Mouse (Mus musculus) neutrophil, adult 83 days (primary cell): Measurements from ENCODE around the gene Ube2a. TPM values are rescaled to one million over a fixed set of nuclear protein-coding genes. Genes with fewer than 3 reads are reported as not detected.

Source experiments
- total RNA-seq, 2 experiments: library from RNA; stranded (reverse); gene quantifications; one replicate each; pipeline ENCODE4 v1.2.4; 2023

The Ube2a gene
- total RNA-seq: 10 to 100 TPM; 55.4 to 61.6 TPM

DNA sequence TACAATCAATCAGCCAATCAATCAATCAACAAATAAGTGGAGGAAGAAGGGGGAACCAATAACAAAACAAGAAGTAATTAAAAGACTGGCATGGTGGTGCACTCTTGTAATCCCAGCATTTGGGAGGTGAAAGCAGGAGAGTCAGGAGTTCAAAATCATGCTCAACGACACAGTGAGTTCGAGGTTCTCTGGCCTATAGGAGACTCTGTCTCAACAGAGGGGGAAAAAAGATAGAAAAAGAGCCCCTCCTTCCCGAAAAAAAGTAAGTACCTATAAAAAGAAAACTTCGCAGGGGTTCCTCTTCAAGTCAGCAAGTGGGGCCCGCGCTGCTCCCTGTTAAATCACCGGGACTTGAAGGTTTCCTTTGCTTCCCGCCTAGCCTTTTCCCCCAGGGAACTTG lies at the start of gene Ube2a, which contains the start of gene C330007P06Rik:
Gene Ube2a (plus strand): TSS at position 136 of the 400 bp plus-strand sequence.
Gene C330007P06Rik (minus strand): TSS at position 347 of the 400 bp plus-strand sequence.

DNA sequence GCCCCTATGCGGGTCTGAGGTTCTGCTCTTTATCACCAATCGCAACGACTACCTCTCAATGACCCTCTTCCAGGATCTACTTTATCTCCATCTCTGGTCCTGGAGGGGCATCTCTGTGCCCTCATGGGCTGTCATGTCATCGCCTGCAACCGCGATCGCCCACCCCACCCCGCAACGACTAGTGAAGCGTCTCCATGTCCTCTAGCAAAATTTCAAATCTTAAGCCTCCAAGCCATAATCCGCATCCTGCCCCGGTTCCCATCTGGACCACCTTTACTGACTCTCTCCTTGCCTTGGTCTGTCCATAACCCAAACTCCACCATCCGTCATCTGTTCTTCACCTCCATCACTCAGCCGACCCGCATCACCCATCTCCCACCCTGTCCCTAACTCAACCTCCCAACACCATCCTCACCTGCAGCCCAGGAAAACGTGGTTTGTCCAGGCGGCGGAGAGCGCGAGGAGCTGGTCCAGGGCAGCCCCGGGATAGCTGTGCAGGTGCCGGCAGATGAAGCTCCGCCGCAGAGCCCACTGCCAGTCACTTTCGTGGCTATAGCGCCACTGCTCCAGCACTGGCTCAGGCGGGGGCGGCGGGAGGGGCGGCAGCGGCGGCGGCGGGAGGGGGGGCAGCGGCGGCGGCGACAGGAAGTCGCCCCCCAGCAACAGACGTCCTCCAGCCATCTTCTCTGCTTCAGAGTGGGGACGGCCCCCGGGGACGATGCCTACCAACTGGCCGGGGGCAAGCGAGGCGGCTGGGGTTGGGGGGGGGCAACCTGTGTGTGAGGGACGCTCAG lies 28.8 kb downstream of the Ube2a start, which contains the start of gene Nkrf:
Gene Nkrf (minus strand): TSS at position 579 of the 794 bp plus-strand sequence.

Other genes with a start within 250 kb of the Ube2a start
- gene Akap17b, start 228.5 kb upstream of the Ube2a start, total RNA-seq: 1 to 10 TPM in 1 of 2 experiments, under 1 TPM in 1; 0.68 to 1.4 TPM
- 1 to 10 TPM; 1.9 to 2.2 TPM for gene Slc25a43, start 130.2 kb upstream of the Ube2a start, total RNA-seq
- gene Slc25a5, start 78.2 kb upstream of the Ube2a start, total RNA-seq: 100 to 1,000 TPM; 318 to 354 TPM
- 10 to 100 TPM; 23.0 to 24.8 TPM for gene C330007P06Rik, start 211 bp downstream of the Ube2a start, total RNA-seq
- gene Nkrf, start 29.0 kb downstream of the Ube2a start, total RNA-seq: 1 to 10 TPM; 3.0 to 3.3 TPM
- 10 to 100 TPM; 23.0 to 23.9 TPM for gene Sept6, start 117.9 kb downstream of the Ube2a start, total RNA-seq
- not detected for gene Sowahd, start 174.9 kb downstream of the Ube2a start, total RNA-seq
- gene Rpl39, start 211.5 kb downstream of the Ube2a start, total RNA-seq: 100 to 1,000 TPM; 412 to 421 TPM
- 10 to 100 TPM; 14.7 to 18.5 TPM for gene Upf3b, start 236.4 kb downstream of the Ube2a start, total RNA-seq